Mouse (Mus musculus): Measurements from ENCODE around the gene Phka1.

Gene Phka1

GRCm38 (mm10) chrX:102601269-102601668 lies 42.8 kb downstream of the Phka1 start:
- H3K27me3 ChIP-seq (ENCODE audit: insufficient read depth, low read length) = no peaks in the 10 kb centered on the region
- no peaks in the 10 kb centered on the region for H3K36me3 ChIP-seq (ENCODE audit: insufficient read depth, low read length)
- TF ChIP-seq POU5F1 (IDR thresholded peaks at IDR 0.05; ENCODE audit: borderline replicate concordance, low read length) (no peak), NANOG (IDR thresholded peaks at IDR 0.05; ENCODE audit: borderline replicate concordance, low read length) (no peak), CTCF (conservative IDR thresholded peaks at IDR 0.05; ENCODE audit: low read length) (no peak)
- peaks cover 4% of the 10 kb centered on the region; the same call in 1 of the 2 replicates for H3K9me3 ChIP-seq (ENCODE audit: low read length)
- no peaks in the 10 kb centered on the region for H3K4me1 ChIP-seq (replicated peaks; ENCODE audit: low read depth, low read length)
- H3K4me3 ChIP-seq (replicated peaks; ENCODE audit: low read length) = no peak overlapping the region

GRCm38 (mm10) chrX:102588560-102588959 lies 55.5 kb downstream of the Phka1 start:
- TF ChIP-seq CTCF (conservative IDR thresholded peaks at IDR 0.05; ENCODE audit: low read length) = no peak
- no peak for TF ChIP-seq POU5F1 (IDR thresholded peaks at IDR 0.05; ENCODE audit: borderline replicate concordance, low read length)
- TF ChIP-seq NANOG (IDR thresholded peaks at IDR 0.05; ENCODE audit: borderline replicate concordance, low read length) = no peak
- no peaks in the 10 kb centered on the region for H3K4me1 ChIP-seq (replicated peaks; ENCODE audit: low read depth, low read length)

GRCm38 (mm10) chrX:102571186-102571585 lies 72.9 kb downstream of the Phka1 start:
- TF ChIP-seq NANOG (IDR thresholded peaks at IDR 0.05; ENCODE audit: borderline replicate concordance, low read length) (no peak), POU5F1 (IDR thresholded peaks at IDR 0.05; ENCODE audit: borderline replicate concordance, low read length) (no peak), CTCF (conservative IDR thresholded peaks at IDR 0.05; ENCODE audit: low read length) (no peak)
- Histone ChIP-seq H3K4me1 (replicated peaks; ENCODE audit: low read depth, low read length) (peaks cover 10% of the 10 kb centered on the region; the same call in 1 of the 2 replicates), H3K4me3 (replicated peaks; ENCODE audit: low read length) (no peak overlapping the region), H3K27me3 (ENCODE audit: insufficient read depth, low read length) (no peaks in the 10 kb centered on the region), H3K9me3 (ENCODE audit: low read length) (no peaks in the 10 kb centered on the region), H3K36me3 (ENCODE audit: insufficient read depth, low read length) (no peaks in the 10 kb centered on the region)

More at GRCm38 (mm10) chrX:102588560-102588959, 55.5 kb downstream of the Phka1 start:
- H3K9me3 ChIP-seq (ENCODE audit: low read length) = no peaks in the 10 kb centered on the region
- no peak overlapping the region for H3K4me3 ChIP-seq (replicated peaks; ENCODE audit: low read length)
- no peaks in the 10 kb centered on the region for H3K27me3 ChIP-seq (ENCODE audit: insufficient read depth, low read length)
- H3K36me3 ChIP-seq (ENCODE audit: insufficient read depth, low read length) = no peaks in the 10 kb centered on the region

GRCm38 (mm10) chrX:102556906-102557305 lies 87.1 kb downstream of the Phka1 start:
- H3K27me3 ChIP-seq (ENCODE audit: insufficient read depth, low read length) = no peaks in the 10 kb centered on the region
- H3K9me3 ChIP-seq (ENCODE audit: low read length) = no peaks in the 10 kb centered on the region
- H3K4me3 ChIP-seq (replicated peaks; ENCODE audit: low read length) = no peak overlapping the region
- H3K4me1 ChIP-seq (replicated peaks; ENCODE audit: low read depth, low read length) = no peaks in the 10 kb centered on the region
- H3K36me3 ChIP-seq (ENCODE audit: insufficient read depth, low read length) = no peaks in the 10 kb centered on the region
- TF ChIP-seq POU5F1 (IDR thresholded peaks at IDR 0.05; ENCODE audit: borderline replicate concordance, low read length) (no peak), NANOG (IDR thresholded peaks at IDR 0.05; ENCODE audit: borderline replicate concordance, low read length) (no peak), CTCF (conservative IDR thresholded peaks at IDR 0.05; ENCODE audit: low read length) (no peak)

- H3K4me3 ChIP-seq (replicated peaks; ENCODE audit: low read length) = no peak overlapping the region
- no peak for TF ChIP-seq CTCF (conservative IDR thresholded peaks at IDR 0.05; ENCODE audit: low read length)
- TF ChIP-seq POU5F1 (IDR thresholded peaks at IDR 0.05; ENCODE audit: borderline replicate concordance, low read length) = no peak
- TF ChIP-seq NANOG (IDR thresholded peaks at IDR 0.05; ENCODE audit: borderline replicate concordance, low read length) = no peak
- H3K4me1 ChIP-seq (replicated peaks; ENCODE audit: low read depth, low read length) = peaks cover 2% of the 10 kb centered on the region; the same call in 1 of the 2 replicates
- H3K36me3 ChIP-seq (ENCODE audit: insufficient read depth, low read length) = no peaks in the 10 kb centered on the region
- no peaks in the 10 kb centered on the region for H3K9me3 ChIP-seq (ENCODE audit: low read length)
- H3K27me3 ChIP-seq (ENCODE audit: insufficient read depth, low read length) = no peaks in the 10 kb centered on the region
Measured at GRCm38 (mm10) chrX:102509205-102509604, 134.8 kb downstream of the Phka1 start.

GRCm38 (mm10) chrX:102504644-102505481 lies 139.2 kb downstream of the Phka1 start, which contains the start of gene Hdac8:
Gene Hdac8 (minus strand): TSS chrX:102505359.
- Histone ChIP-seq H3K36me3 (ENCODE audit: insufficient read depth, low read length) (no peaks in the 10 kb centered on the region), H3K9me3 (ENCODE audit: low read length) (no peaks in the 10 kb centered on the region), H3K27me3 (ENCODE audit: insufficient read depth, low read length) (no peaks in the 10 kb centered on the region), H3K4me3 (replicated peaks; ENCODE audit: low read length) (peak within 1 kb of the TSS; percentile 79), H3K4me1 (replicated peaks; ENCODE audit: low read depth, low read length) (peaks cover 4% of the 10 kb centered on the region; the same call in 1 of the 2 replicates)
- TF ChIP-seq CTCF (conservative IDR thresholded peaks at IDR 0.05; ENCODE audit: low read length) (no peak), POU5F1 (IDR thresholded peaks at IDR 0.05; ENCODE audit: borderline replicate concordance, low read length) (no peak), NANOG (IDR thresholded peaks at IDR 0.05; ENCODE audit: borderline replicate concordance, low read length) (no peak)

GRCm38 (mm10) chrX:102504179-102504578 lies 139.9 kb downstream of the Phka1 start:
- TF ChIP-seq POU5F1 (IDR thresholded peaks at IDR 0.05; ENCODE audit: borderline replicate concordance, low read length) (no peak), CTCF (conservative IDR thresholded peaks at IDR 0.05; ENCODE audit: low read length) (no peak), NANOG (IDR thresholded peaks at IDR 0.05; ENCODE audit: borderline replicate concordance, low read length) (no peak)
- peaks cover 4% of the 10 kb centered on the region; the same call in 1 of the 2 replicates for H3K4me1 ChIP-seq (replicated peaks; ENCODE audit: low read depth, low read length)
- H3K9me3 ChIP-seq (ENCODE audit: low read length) = no peaks in the 10 kb centered on the region
- no peaks in the 10 kb centered on the region for H3K27me3 ChIP-seq (ENCODE audit: insufficient read depth, low read length)
- peak overlapping the region; percentile 79 for H3K4me3 ChIP-seq (replicated peaks; ENCODE audit: low read length)
- no peaks in the 10 kb centered on the region for H3K36me3 ChIP-seq (ENCODE audit: insufficient read depth, low read length)

- Histone ChIP-seq H3K4me3 (replicated peaks; ENCODE audit: low read length) (no peak overlapping the region), H3K36me3 (ENCODE audit: insufficient read depth, low read length) (0 out of 2 replicates have a peak, but pooled peaks cover 4% of the 10 kb centered on the region), H3K9me3 (ENCODE audit: low read length) (no peaks in the 10 kb centered on the region), H3K4me1 (replicated peaks; ENCODE audit: low read depth, low read length) (no peaks in the 10 kb centered on the region), H3K27me3 (ENCODE audit: insufficient read depth, low read length) (no peaks in the 10 kb centered on the region)
- TF ChIP-seq POU5F1 (IDR thresholded peaks at IDR 0.05; ENCODE audit: borderline replicate concordance, low read length) (no peak), NANOG (IDR thresholded peaks at IDR 0.05; ENCODE audit: borderline replicate concordance, low read length) (no peak), CTCF (conservative IDR thresholded peaks at IDR 0.05; ENCODE audit: low read length) (peak; percentile 39)
Measured at GRCm38 (mm10) chrX:102493992-102494730, 149.9 kb downstream of the Phka1 start.
